Mouse (Mus musculus) limb, embryonic 14.5 days (tissue): ENCODE data around the gene Trim31. TPM values are rescaled to one million over a fixed set of nuclear protein-coding genes. Genes with fewer than 3 reads are reported as not detected.

Source experiments
- ATAC-seq: fragments of 200-750 bp; cut with Nextera tagmentation; 2 replicates; pipeline ENCODE4 v1.8.0; 2017; ENCODE audit warnings: low read depth, moderate number of reproducible peaks, moderate TSS enrichment; ENCODE audit not compliant: low FRiP score
- DNase-seq: peaks from one replicate; pipeline ENCODE4 v3.0.0-alpha.2; 2015; ENCODE audit warnings: low spot score
- H3K27ac ChIP-seq: fragments of 300-500 bp; sonication (generic); replicated peaks from 2 replicates; pipeline ENCODE4 v1.5.1; 2014; ENCODE audit warnings: low read depth, mild to moderate bottlenecking, low read length, moderate library complexity, mixed read lengths
- H3K27me3 ChIP-seq: fragments of 300-500 bp; sonication (generic); 2 replicates; pipeline ENCODE4 v1.6.1; 2014; ENCODE audit warnings: low read length, mixed read lengths; ENCODE audit not compliant: control insufficient read depth, insufficient read depth
- H3K36me3 ChIP-seq: fragments of 300-500 bp; sonication (generic); 2 replicates; pipeline ENCODE4 v1.6.1; 2014; ENCODE audit warnings: mild to moderate bottlenecking, low read length, moderate library complexity, mixed read lengths; ENCODE audit not compliant: control insufficient read depth, insufficient read depth
- H3K4me1 ChIP-seq: fragments of 300-500 bp; sonication (generic); 2 replicates; pipeline ENCODE4 v1.6.1; 2014; ENCODE audit warnings: antibody characterized with exemption, low read length, mixed read lengths; ENCODE audit not compliant: control insufficient read depth, insufficient read depth
- H3K4me2 ChIP-seq: fragments of 300-500 bp; sonication (generic); replicated peaks from 2 replicates; pipeline ENCODE4 v1.6.1; 2014; ENCODE audit warnings: low read depth, mild to moderate bottlenecking, low read length, moderate library complexity; ENCODE audit not compliant: severe bottlenecking
- H3K4me3 ChIP-seq: fragments of 300-500 bp; sonication (generic); replicated peaks from 2 replicates; pipeline ENCODE4 v1.5.1; 2014; ENCODE audit warnings: low read length
- H3K9ac ChIP-seq: fragments of 300-500 bp; sonication (generic); 2 replicates; pipeline ENCODE4 v1.6.1; 2014; ENCODE audit warnings: mild to moderate bottlenecking, low read depth, low read length, moderate library complexity; ENCODE audit not compliant: severe bottlenecking
- H3K9me3 ChIP-seq: fragments of 300-500 bp; sonication (generic); 2 replicates; pipeline ENCODE4 v1.6.1; 2016; ENCODE audit warnings: low read length; ENCODE audit not compliant: control insufficient read depth
- POLR2A ChIP-seq: fragments of 200-500 bp; IDR thresholded peaks from 2 replicates; pipeline ENCODE4 v1.8.0; 2012; ENCODE audit warnings: inconsistent platforms, mild to moderate bottlenecking, moderate library complexity, borderline replicate concordance; ENCODE audit not compliant: insufficient read depth, insufficient read length; ENCODE audit errors: extremely low read depth
- WGBS: fragments of 180-500 bp; shearing (Covaris S2); extraction: QIAGEN DNeasy Blood & Tissue Kit; methylation state at CpG from one replicate; pipeline ENCODE4 v1.1.7; 2014; 5-methylcytosine and 5-hydroxymethylcytosine counted together
- polyA plus RNA-seq, 2 experiments: library from polyadenylated mRNA; depleted of rRNA in 1 of 2; stranded (reverse) in 1 of 2; unstranded in 1 of 2; fragments of >200 nt; fragmentation: Nextera tagmentation in 1 of 2; extraction: Ambion mirVana in 1 of 2; gene quantifications; 2 replicates each; pipeline versions ENCODE4 v1.2.1 to v1.2.3; 2012 to 2014

Trim31 gene
- polyA plus RNA-seq, 2 experiments, result not detected

GRCm38 (mm10) chr17:36912031-36912430, 14.1 kb downstream of the Trim31 start:
- DNase-seq, result no peak
- Histone ChIP-seq H3K4me3 (no peak overlapping the region), H3K4me2 (no peak overlapping the region), H3K9ac (no peak overlapping the region), H3K9me3 (no peaks in the 10 kb centered on the region), H3K36me3 (no peaks in the 10 kb centered on the region), H3K27me3 (no peaks in the 10 kb centered on the region), H3K4me1 (no peaks in the 10 kb centered on the region), H3K27ac (no peak overlapping the region)
- no peak for ATAC-seq
- whole genome bisulfite sequencing, result 65% methylated on average over 2 of the region's 2 CpGs
- no peak for TF ChIP-seq POLR2A

GRCm38 (mm10) chr17:36914108-36914507, 16.2 kb downstream of the Trim31 start:
- 15% methylated on average over 2 of the region's 2 CpGs for WGBS
- TF ChIP-seq POLR2A, result no peak
- Histone ChIP-seq H3K9me3 (no peaks in the 10 kb centered on the region), H3K27me3 (no peaks in the 10 kb centered on the region), H3K4me2 (no peak overlapping the region), H3K36me3 (no peaks in the 10 kb centered on the region), H3K4me3 (no peak overlapping the region), H3K27ac (no peak overlapping the region), H3K4me1 (no peaks in the 10 kb centered on the region), H3K9ac (no peak overlapping the region)
- ATAC-seq (no peak), DNase-seq (peak; percentile 83)

- no peak for TF ChIP-seq POLR2A
- Histone ChIP-seq H3K4me2 (no peak overlapping the region), H3K36me3 (no peaks in the 10 kb centered on the region), H3K4me3 (no peak overlapping the region), H3K27ac (no peak overlapping the region), H3K9ac (no peak overlapping the region), H3K9me3 (no peaks in the 10 kb centered on the region), H3K4me1 (no peaks in the 10 kb centered on the region), H3K27me3 (no peaks in the 10 kb centered on the region)
- WGBS, result 14% methylated on average over 9 of the region's 9 CpGs
- ATAC-seq (no peak), DNase-seq (peak; percentile 32)
Measured at GRCm38 (mm10) chr17:36915076-36915475, 17.2 kb downstream of the Trim31 start.

- no peak for TF ChIP-seq POLR2A
- Histone ChIP-seq H3K9me3 (no peaks in the 10 kb centered on the region), H3K27ac (no peak overlapping the region), H3K4me3 (no peak overlapping the region), H3K27me3 (no peaks in the 10 kb centered on the region), H3K4me2 (no peak overlapping the region), H3K9ac (no peak overlapping the region), H3K4me1 (no peaks in the 10 kb centered on the region), H3K36me3 (no peaks in the 10 kb centered on the region)
- DNase-seq (no peak), ATAC-seq (no peak)
- WGBS, result 49% methylated on average over 13 of the region's 15 CpGs
Measured at GRCm38 (mm10) chr17:36920239-36920638, 22.3 kb downstream of the Trim31 start.

GRCm38 (mm10) chr17:36922715-36923114, 24.8 kb downstream of the Trim31 start:
- H3K4me1 ChIP-seq, result no peaks in the 10 kb centered on the region
- WGBS, result 82% methylated on average over 4 of the region's 4 CpGs
- no peak overlapping the region for H3K9ac ChIP-seq
- no peak for DNase-seq
- H3K27me3 ChIP-seq, result no peaks in the 10 kb centered on the region
- H3K27ac ChIP-seq, result no peak overlapping the region
- H3K9me3 ChIP-seq, result no peaks in the 10 kb centered on the region
- ATAC-seq, result no peak
- no peaks in the 10 kb centered on the region for H3K36me3 ChIP-seq
- no peak overlapping the region for H3K4me2 ChIP-seq
- no peak for TF ChIP-seq POLR2A
- no peak overlapping the region for H3K4me3 ChIP-seq

GRCm38 (mm10) chr17:36923491-36923890, 25.6 kb downstream of the Trim31 start:
- no peak overlapping the region for H3K27ac ChIP-seq
- no peak for DNase-seq
- no peak for TF ChIP-seq POLR2A
- no peak for ATAC-seq
- H3K4me3 ChIP-seq, result no peak overlapping the region
- WGBS, result 62% methylated on average over 4 of the region's 4 CpGs
- no peaks in the 10 kb centered on the region for H3K4me1 ChIP-seq
- no peak overlapping the region for H3K4me2 ChIP-seq
- no peaks in the 10 kb centered on the region for H3K27me3 ChIP-seq
- H3K9me3 ChIP-seq, result no peaks in the 10 kb centered on the region
- H3K36me3 ChIP-seq, result no peaks in the 10 kb centered on the region
- H3K9ac ChIP-seq, result no peak overlapping the region
